Mouse (Mus musculus): ENCODE measurements around the gene Cd55.
"Not testable (repeated sequence)": the region's sequence is repeated elsewhere in the genome, so short reads cannot be mapped to it uniquely, and the experiment has no call there.

Gene Cd55

DNA sequence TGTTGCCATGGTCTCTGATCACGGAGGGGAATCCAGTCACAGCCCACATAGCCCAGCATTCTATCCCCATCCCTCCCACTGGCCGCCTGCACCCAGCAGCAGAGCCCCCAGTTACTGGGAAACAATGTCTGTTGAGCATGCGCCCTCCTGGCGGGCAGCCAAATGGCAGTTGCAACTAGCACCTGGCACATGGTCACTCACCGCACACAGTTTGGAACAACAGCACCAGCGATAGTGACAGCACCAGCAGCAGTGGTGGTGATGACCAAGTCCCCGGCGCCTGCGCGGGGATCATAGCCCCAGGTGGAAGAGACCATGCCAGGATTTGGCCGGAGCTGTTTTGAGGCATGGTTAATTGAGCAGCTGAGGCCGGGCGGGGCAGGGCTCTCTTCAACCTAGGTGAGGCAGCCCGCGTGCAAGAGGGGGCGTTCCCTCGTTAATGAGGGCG is 39.9 kb downstream of the Cd55 start, which contains the start of gene Cd55b:
Gene Cd55b (minus strand): TSS at position 346 of the 448 bp plus-strand sequence.
- in situ Hi-C loops (cut with MboI), result no loop called here

- in situ Hi-C loops (cut with MboI), result not testable (repeated sequence)
These were observed 40.5 kb downstream of the Cd55 start for GRCm38 (mm10) chr1:130422033-130422432.

DNA sequence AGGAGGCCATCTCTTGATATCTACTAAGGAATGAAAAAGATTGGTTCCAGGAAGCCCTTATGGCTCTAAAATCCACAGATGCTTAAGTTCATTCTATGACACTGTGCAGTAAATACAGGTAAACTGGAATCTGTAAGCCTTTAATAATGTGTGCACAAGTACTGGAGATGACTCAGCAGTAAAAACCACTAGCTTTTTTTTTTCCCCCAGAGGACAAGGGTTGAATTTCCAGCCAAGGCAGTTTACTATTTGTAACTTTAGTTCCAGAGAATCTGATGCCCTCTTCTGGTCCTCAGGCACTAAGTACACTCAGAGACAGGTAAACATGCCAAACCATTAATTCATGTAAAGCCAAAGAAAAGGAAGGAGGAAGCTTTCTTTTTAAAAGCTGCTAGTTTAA is 65.4 kb downstream of the Cd55 start:
- in situ Hi-C loops (cut with MboI), result not testable (repeated sequence)

Measured in mature B cell (primary cell).